Mouse (Mus musculus): ENCODE data around the gene Aldh3b1. TPM values are rescaled to one million over a fixed set of nuclear protein-coding genes. Genes with fewer than 3 reads are reported as not detected.
A peak's percentile ranks its signal among the peaks of the same experiment; 100 is the strongest.

The Aldh3b1 gene
- polyA plus RNA-seq, 1 experiment from 2014 or later, result 3.3 TPM

- Histone ChIP-seq H3K4me3 (replicated peaks; ENCODE audit: low read length) (no peak overlapping the region), H3K9ac (no peak overlapping the region), H3K4me2 (replicated peaks) (no peak overlapping the region), H3K9me3 (ENCODE audit: control insufficient read depth, low read length) (no peaks in the 10 kb centered on the region), H3K27me3 (ENCODE audit: control insufficient read depth, insufficient read depth, low read length) (no peaks in the 10 kb centered on the region), H3K27ac (no peak overlapping the region), H3K4me1 (replicated peaks; ENCODE audit: control insufficient read depth, insufficient read depth, low read length) (no peaks in the 10 kb centered on the region), H3K36me3 (replicated peaks; ENCODE audit: control insufficient read depth, insufficient read depth) (no peaks in the 10 kb centered on the region)
- no peak for ATAC-seq (ENCODE audit: low FRiP score)
- DNase-seq (ENCODE audit: low spot score), result no peak
- WGBS, result 60% methylated on average over 10 of the region's 10 CpGs
Observed at GRCm38 (mm10) chr19:3922661-3923371, 6.8 kb downstream of the Aldh3b1 start.

GRCm38 (mm10) chr19:3919928-3920327 is 9.7 kb downstream of the Aldh3b1 start:
- Histone ChIP-seq H3K36me3 (replicated peaks; ENCODE audit: control insufficient read depth, insufficient read depth) (no peaks in the 10 kb centered on the region), H3K9me3 (ENCODE audit: control insufficient read depth, low read length) (no peaks in the 10 kb centered on the region), H3K9ac (no peak overlapping the region), H3K27ac (no peak overlapping the region), H3K4me3 (replicated peaks; ENCODE audit: low read length) (no peak overlapping the region), H3K27me3 (ENCODE audit: control insufficient read depth, insufficient read depth, low read length) (no peaks in the 10 kb centered on the region), H3K4me1 (replicated peaks; ENCODE audit: control insufficient read depth, insufficient read depth, low read length) (no peaks in the 10 kb centered on the region), H3K4me2 (replicated peaks) (no peak overlapping the region)
- DNase-seq (ENCODE audit: low spot score) (no peak), ATAC-seq (ENCODE audit: low FRiP score) (no peak)

GRCm38 (mm10) chr19:3916727-3917126 is 12.9 kb downstream of the Aldh3b1 start:
- Histone ChIP-seq H3K4me2 (replicated peaks) (no peak overlapping the region), H3K27ac (no peak overlapping the region), H3K4me3 (replicated peaks; ENCODE audit: low read length) (no peak overlapping the region), H3K9me3 (ENCODE audit: control insufficient read depth, low read length) (no peaks in the 10 kb centered on the region), H3K9ac (no peak overlapping the region), H3K36me3 (replicated peaks; ENCODE audit: control insufficient read depth, insufficient read depth) (no peaks in the 10 kb centered on the region), H3K27me3 (ENCODE audit: control insufficient read depth, insufficient read depth, low read length) (no peaks in the 10 kb centered on the region), H3K4me1 (replicated peaks; ENCODE audit: control insufficient read depth, insufficient read depth, low read length) (peaks cover 13% of the 10 kb centered on the region)
- DNase-seq (ENCODE audit: low spot score) (no peak), ATAC-seq (ENCODE audit: low FRiP score) (no peak)
- 78% methylated on average over 11 of the region's 11 CpGs for WGBS

GRCm38 (mm10) chr19:3914535-3914934 is 15.1 kb downstream of the Aldh3b1 start:
- Histone ChIP-seq H3K36me3 (replicated peaks; ENCODE audit: control insufficient read depth, insufficient read depth) (peaks cover 19% of the 10 kb centered on the region), H3K9me3 (ENCODE audit: control insufficient read depth, low read length) (no peaks in the 10 kb centered on the region), H3K9ac (no peak overlapping the region), H3K27me3 (ENCODE audit: control insufficient read depth, insufficient read depth, low read length) (no peaks in the 10 kb centered on the region), H3K4me2 (replicated peaks) (no peak overlapping the region), H3K27ac (no peak overlapping the region), H3K4me3 (replicated peaks; ENCODE audit: low read length) (no peak overlapping the region), H3K4me1 (replicated peaks; ENCODE audit: control insufficient read depth, insufficient read depth, low read length) (peaks cover 16% of the 10 kb centered on the region)
- WGBS, result 91% methylated on average over 5 of the region's 5 CpGs
- DNase-seq (ENCODE audit: low spot score) (no peak), ATAC-seq (ENCODE audit: low FRiP score) (no peak)

GRCm38 (mm10) chr19:3913692-3914091 is 15.9 kb downstream of the Aldh3b1 start:
- DNase-seq (ENCODE audit: low spot score) (no peak), ATAC-seq (ENCODE audit: low FRiP score) (no peak)
- Histone ChIP-seq H3K4me1 (replicated peaks; ENCODE audit: control insufficient read depth, insufficient read depth, low read length) (peaks cover 16% of the 10 kb centered on the region), H3K27ac (no peak overlapping the region), H3K9ac (peak overlapping the region; percentile 44), H3K4me3 (replicated peaks; ENCODE audit: low read length) (peak overlapping the region; percentile 54), H3K36me3 (replicated peaks; ENCODE audit: control insufficient read depth, insufficient read depth) (peaks cover 28% of the 10 kb centered on the region), H3K9me3 (ENCODE audit: control insufficient read depth, low read length) (no peaks in the 10 kb centered on the region), H3K4me2 (replicated peaks) (peak overlapping the region; percentile 62), H3K27me3 (ENCODE audit: control insufficient read depth, insufficient read depth, low read length) (no peaks in the 10 kb centered on the region)
- 89% methylated on average over 8 of the region's 8 CpGs for WGBS

- DNase-seq (ENCODE audit: low spot score) (peak; percentile 92), ATAC-seq (ENCODE audit: low FRiP score) (peak; percentile 97)
- Histone ChIP-seq H3K27me3 (ENCODE audit: control insufficient read depth, insufficient read depth, low read length) (no peaks in the 10 kb centered on the region), H3K4me2 (replicated peaks) (peak within 1 kb of the TSS; percentile 62), H3K4me1 (replicated peaks; ENCODE audit: control insufficient read depth, insufficient read depth, low read length) (peaks cover 19% of the 10 kb centered on the region), H3K9me3 (ENCODE audit: control insufficient read depth, low read length) (no peaks in the 10 kb centered on the region), H3K9ac (peak within 1 kb of the TSS; percentile 58), H3K27ac (peak within 1 kb of the TSS; percentile 81), H3K36me3 (replicated peaks; ENCODE audit: control insufficient read depth, insufficient read depth) (peaks cover 36% of the 10 kb centered on the region), H3K4me3 (replicated peaks; ENCODE audit: low read length) (peak within 1 kb of the TSS; percentile 54)
- under 1% methylated on average over 43 of the region's 43 CpGs for WGBS
Observed at GRCm38 (mm10) chr19:3912337-3913204, 17.0 kb downstream of the Aldh3b1 start, which contains the start of gene Ndufs8. Ndufs8 (minus strand) TSS chr19:3912774.

GRCm38 (mm10) chr19:3910206-3910605 is 19.4 kb downstream of the Aldh3b1 start:
- Histone ChIP-seq H3K27ac (no peak overlapping the region), H3K4me1 (replicated peaks; ENCODE audit: control insufficient read depth, insufficient read depth, low read length) (peaks cover 19% of the 10 kb centered on the region), H3K36me3 (replicated peaks; ENCODE audit: control insufficient read depth, insufficient read depth) (peaks cover 36% of the 10 kb centered on the region), H3K9ac (no peak overlapping the region), H3K9me3 (ENCODE audit: control insufficient read depth, low read length) (no peaks in the 10 kb centered on the region), H3K4me3 (replicated peaks; ENCODE audit: low read length) (no peak overlapping the region), H3K4me2 (replicated peaks) (no peak overlapping the region), H3K27me3 (ENCODE audit: control insufficient read depth, insufficient read depth, low read length) (no peaks in the 10 kb centered on the region)
- ATAC-seq (ENCODE audit: low FRiP score) (no peak), DNase-seq (ENCODE audit: low spot score) (no peak)
- WGBS, result 85% methylated on average over 5 of the region's 5 CpGs

- no peak for ATAC-seq (ENCODE audit: low FRiP score)
- Histone ChIP-seq H3K4me1 (replicated peaks; ENCODE audit: control insufficient read depth, insufficient read depth, low read length) (peaks cover 10% of the 10 kb centered on the region), H3K27me3 (ENCODE audit: control insufficient read depth, insufficient read depth, low read length) (no peaks in the 10 kb centered on the region), H3K9me3 (ENCODE audit: control insufficient read depth, low read length) (no peaks in the 10 kb centered on the region), H3K4me2 (replicated peaks) (0 out of 2 replicates have a peak overlapping the region, but pooled peaks have one; percentile 61), H3K36me3 (replicated peaks; ENCODE audit: control insufficient read depth, insufficient read depth) (peaks cover 36% of the 10 kb centered on the region), H3K9ac (no peak overlapping the region), H3K4me3 (replicated peaks; ENCODE audit: low read length) (no peak overlapping the region), H3K27ac (no peak overlapping the region)
- WGBS, result 78% methylated on average over 8 of the region's 8 CpGs
- DNase-seq (ENCODE audit: low spot score), result no peak
Observed at GRCm38 (mm10) chr19:3907876-3908660, 21.5 kb downstream of the Aldh3b1 start.

Measured in hindbrain, embryonic 14.5 days (tissue).